Mouse (Mus musculus) lung, postnatal 0 days (tissue): ENCODE results near the gene Csdc2. TPM values are rescaled to one million over a fixed set of nuclear protein-coding genes. Genes with fewer than 3 reads are reported as not detected.

ENCODE experiments used
- ATAC-seq: fragments of 200-750 bp; cut with Nextera tagmentation; 2 replicates; pipeline ENCODE4 v1.8.0; 2017; ENCODE audit warnings: moderate library complexity
- DNase-seq: peaks from one replicate; pipeline ENCODE4 v3.0.0-alpha.2; 2016; ENCODE audit warnings: low spot score
- H3K27ac ChIP-seq: fragments of 300-500 bp; sonication (generic); 2 replicates; pipeline ENCODE4 v1.5.1; 2014; ENCODE audit warnings: antibody characterized with exemption, mild to moderate bottlenecking, low read length, mixed read lengths
- H3K27me3 ChIP-seq: fragments of 300-500 bp; sonication (generic); replicated peaks from 2 replicates; pipeline ENCODE4 v1.6.1; 2014; ENCODE audit warnings: low read length, mixed read lengths; ENCODE audit not compliant: insufficient read depth
- H3K36me3 ChIP-seq: fragments of 300-500 bp; sonication (generic); 2 replicates; pipeline ENCODE4 v1.6.1; 2014; ENCODE audit warnings: low read length, mixed read lengths; ENCODE audit not compliant: insufficient read depth
- H3K4me1 ChIP-seq: fragments of 300-500 bp; sonication (generic); 2 replicates; pipeline ENCODE4 v1.6.1; 2014; ENCODE audit warnings: antibody characterized with exemption, low read depth, low read length, mixed read lengths; ENCODE audit not compliant: insufficient read depth
- H3K4me2 ChIP-seq: fragments of 300-500 bp; sonication (generic); replicated peaks from 2 replicates; pipeline ENCODE4 v1.6.1; 2014; ENCODE audit warnings: low read depth, mild to moderate bottlenecking, low read length, moderate library complexity, mixed read lengths
- H3K4me3 ChIP-seq: fragments of 300-500 bp; sonication (generic); 2 replicates; pipeline ENCODE4 v1.5.1; 2014; ENCODE audit warnings: low read depth, low read length
- H3K9ac ChIP-seq: fragments of 300-500 bp; sonication (generic); replicated peaks from 2 replicates; pipeline ENCODE4 v1.6.1; 2014; ENCODE audit warnings: low read depth, mild to moderate bottlenecking
- H3K9me3 ChIP-seq: fragments of 300-500 bp; sonication (generic); 2 replicates; pipeline ENCODE4 v1.6.1; 2016; ENCODE audit warnings: low read length, mixed read lengths
- CTCF ChIP-seq: IDR thresholded peaks from 2 replicates; pipeline ENCODE4 v1.5.1; 2016; ENCODE audit warnings: antibody characterized with exemption, mild to moderate bottlenecking
- EP300 ChIP-seq: IDR thresholded peaks from 2 replicates; pipeline ENCODE4 v1.6.1; 2016; ENCODE audit warnings: antibody characterized with exemption, mild to moderate bottlenecking, control low read depth
- WGBS: fragments of 180-500 bp; shearing (Covaris S2); extraction: QIAGEN DNeasy Blood & Tissue Kit; methylation state at CpG from one replicate; pipeline ENCODE4 v1.1.7; 2014; 5-methylcytosine and 5-hydroxymethylcytosine counted together
- polyA plus RNA-seq: library from polyadenylated mRNA; unstranded; fragments of >200 nt; fragmentation: Nextera tagmentation; extraction: Ambion mirVana; gene quantifications from 2 replicates; pipeline ENCODE4 v1.2.1, GENCODE M21; 2015

The Csdc2 gene
- polyA plus RNA-seq, 1 experiment from 2014 or later, result 3.8 TPM

- no peaks in the 10 kb centered on the region for H3K36me3 ChIP-seq
- WGBS, result 78% methylated on average over 11 of the region's 11 CpGs
- ATAC-seq, result no peak
These were observed 21.0 kb downstream of the Csdc2 start for GRCm38 (mm10) chr15:81957598-81957997.

GRCm38 (mm10) chr15:81958906-81959305 is 22.3 kb downstream of the Csdc2 start:
- TF ChIP-seq EP300 (no peak), CTCF (no peak)
- Histone ChIP-seq H3K4me1 (no peaks in the 10 kb centered on the region), H3K36me3 (no peaks in the 10 kb centered on the region), H3K4me3 (no peak overlapping the region), H3K27ac (no peak overlapping the region), H3K9me3 (no peaks in the 10 kb centered on the region), H3K27me3 (no peaks in the 10 kb centered on the region), H3K4me2 (no peak overlapping the region), H3K9ac (no peak overlapping the region)
- no peak for DNase-seq
- 70% methylated on average over 3 of the region's 3 CpGs for WGBS
- ATAC-seq, result no peak

More at GRCm38 (mm10) chr15:81957598-81957997, 21.0 kb downstream of the Csdc2 start:
- no peak overlapping the region for H3K27ac ChIP-seq
- no peaks in the 10 kb centered on the region for H3K4me1 ChIP-seq
- no peak overlapping the region for H3K9ac ChIP-seq
- no peak for DNase-seq
- no peak for TF ChIP-seq EP300
- TF ChIP-seq CTCF, result no peak
- H3K4me3 ChIP-seq, result no peak overlapping the region
- no peaks in the 10 kb centered on the region for H3K9me3 ChIP-seq
- no peaks in the 10 kb centered on the region for H3K27me3 ChIP-seq
- H3K4me2 ChIP-seq, result no peak overlapping the region

DNA sequence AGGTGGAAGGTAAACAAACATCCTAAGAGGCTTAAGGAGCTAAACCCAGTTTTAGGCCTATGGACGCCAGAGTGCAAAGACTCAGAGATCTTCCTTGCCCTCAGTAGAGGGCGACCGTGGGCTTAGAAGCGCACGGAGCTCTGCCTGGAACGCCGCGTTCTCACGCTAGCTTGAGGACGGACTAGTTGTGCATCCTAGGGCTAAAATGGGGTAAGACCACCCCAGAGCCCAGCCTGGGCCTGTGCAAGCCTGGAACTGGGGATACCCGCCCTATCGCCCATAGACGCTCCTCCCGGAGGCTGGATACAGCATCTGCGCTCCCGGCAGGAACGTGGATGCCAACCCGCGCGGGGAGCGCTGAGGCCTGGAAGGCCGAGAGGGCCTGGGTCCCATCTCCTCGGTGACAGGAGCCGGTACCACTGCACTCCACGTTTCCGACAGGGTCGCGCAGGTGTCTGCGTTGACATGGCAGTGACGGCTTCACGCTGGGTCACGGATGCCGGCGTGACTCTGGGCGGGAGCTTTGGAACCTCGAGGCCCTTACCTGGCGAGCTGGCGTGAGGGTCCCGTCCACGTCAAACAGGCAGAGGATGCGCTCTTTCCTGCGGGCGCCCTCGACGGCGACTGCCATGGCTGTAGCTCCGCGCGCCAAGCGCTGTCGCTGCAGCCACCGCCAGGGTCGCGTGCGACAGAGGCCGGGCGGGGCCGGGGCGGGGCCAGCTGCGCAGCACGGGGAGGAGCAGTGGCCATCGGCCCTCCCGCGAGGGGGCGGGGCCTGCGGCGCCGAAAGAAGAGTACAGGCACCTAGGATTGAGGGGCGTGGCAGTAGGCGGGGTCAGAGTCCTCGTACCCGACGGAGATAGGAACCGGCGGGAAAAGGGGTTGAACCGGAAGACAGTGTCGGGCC is 23.9 kb downstream of the Csdc2 start, which contains the start of gene Pmm1:
Gene Pmm1 (minus strand): TSS at position 760 of the 907 bp plus-strand sequence.
- H3K36me3 ChIP-seq, result no peaks in the 10 kb centered on the region
- H3K27ac ChIP-seq, result peak within 1 kb of the TSS; percentile 82
- peak within 1 kb of the TSS; percentile 100 for H3K4me2 ChIP-seq
- peak within 1 kb of the TSS; percentile 62 for H3K9ac ChIP-seq
- DNase-seq (peak; percentile 99), ATAC-seq (peak; percentile 99)
- H3K9me3 ChIP-seq, result no peaks in the 10 kb centered on the region
- WGBS, result under 1% methylated on average over 60 of the region's 77 CpGs
- H3K27me3 ChIP-seq, result no peaks in the 10 kb centered on the region
- TF ChIP-seq EP300 (no peak), CTCF (peak; percentile 82)
- H3K4me1 ChIP-seq, result no peaks in the 10 kb centered on the region
- H3K4me3 ChIP-seq, result peak within 1 kb of the TSS; percentile 59

DNA sequence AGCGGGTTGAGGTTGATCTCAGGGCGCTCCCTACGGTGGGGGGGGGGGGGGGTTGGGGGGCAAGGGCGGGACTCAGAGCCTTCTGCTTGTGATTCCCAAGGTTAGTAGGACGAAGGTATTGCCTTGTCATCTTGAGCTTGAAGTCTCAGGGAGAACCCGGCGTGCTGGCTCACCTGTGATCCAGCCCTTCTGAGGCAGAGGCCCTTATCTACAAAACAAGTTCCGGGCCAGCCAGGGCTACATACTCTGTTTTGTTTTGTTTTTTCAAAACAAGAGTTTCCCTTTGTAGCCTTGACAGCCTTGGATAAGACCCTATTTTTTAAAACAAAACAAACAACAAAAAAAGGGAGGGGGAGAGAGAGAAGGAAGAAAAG is 24.5 kb downstream of the Csdc2 start:
- Histone ChIP-seq H3K27me3 (no peaks in the 10 kb centered on the region), H3K36me3 (no peaks in the 10 kb centered on the region), H3K9me3 (no peaks in the 10 kb centered on the region), H3K27ac (peak overlapping the region; percentile 20; the same call in 1 of the 2 replicates), H3K4me1 (no peaks in the 10 kb centered on the region), H3K4me3 (peak overlapping the region; percentile 59), H3K9ac (no peak overlapping the region), H3K4me2 (peak overlapping the region; percentile 100)
- no peak for ATAC-seq
- TF ChIP-seq CTCF, result no peak
- no peak for TF ChIP-seq EP300
- WGBS, result under 1% methylated on average over 7 of the region's 8 CpGs
- no peak for DNase-seq

- 30% methylated on average over 1 of the region's 1 CpGs for WGBS
These were observed 27.7 kb downstream of the Csdc2 start for GRCm38 (mm10) chr15:81964262-81964661.

GRCm38 (mm10) chr15:81964980-81965545 is 28.5 kb downstream of the Csdc2 start:
- no peaks in the 10 kb centered on the region for H3K9me3 ChIP-seq
- no peak overlapping the region for H3K27ac ChIP-seq
- TF ChIP-seq EP300 (no peak), CTCF (no peak)
- no peak for ATAC-seq
- no peaks in the 10 kb centered on the region for H3K36me3 ChIP-seq
- no peaks in the 10 kb centered on the region for H3K4me1 ChIP-seq
- DNase-seq, result no peak
- WGBS, result 67% methylated on average over 4 of the region's 4 CpGs
- no peak overlapping the region for H3K9ac ChIP-seq
- H3K4me3 ChIP-seq, result no peak overlapping the region
- H3K4me2 ChIP-seq, result no peak overlapping the region
- H3K27me3 ChIP-seq, result no peaks in the 10 kb centered on the region

More at GRCm38 (mm10) chr15:81964262-81964661, 27.7 kb downstream of the Csdc2 start:
- H3K27me3 ChIP-seq, result no peaks in the 10 kb centered on the region
- ATAC-seq (no peak), DNase-seq (no peak)
- H3K9me3 ChIP-seq, result no peaks in the 10 kb centered on the region
- TF ChIP-seq EP300, result no peak
- no peak for TF ChIP-seq CTCF
- H3K9ac ChIP-seq, result no peak overlapping the region
- no peaks in the 10 kb centered on the region for H3K4me1 ChIP-seq
- no peak overlapping the region for H3K4me2 ChIP-seq
- H3K36me3 ChIP-seq, result no peaks in the 10 kb centered on the region
- H3K4me3 ChIP-seq, result no peak overlapping the region
- H3K27ac ChIP-seq, result no peak overlapping the region
